Mouse (Mus musculus) T-helper 1 cell (primary cell): ENCODE data around the gene Lin7b.

Experiments
- in situ Hi-C: fragments of 300-600 bp; cut with MboI, MseI; formaldehyde crosslinking; loops from one replicate; pipeline ENCODE4 v1.15.1; 2025; ENCODE audit warnings: high pct_unique_total_duplicates

Gene Lin7b

DNA sequence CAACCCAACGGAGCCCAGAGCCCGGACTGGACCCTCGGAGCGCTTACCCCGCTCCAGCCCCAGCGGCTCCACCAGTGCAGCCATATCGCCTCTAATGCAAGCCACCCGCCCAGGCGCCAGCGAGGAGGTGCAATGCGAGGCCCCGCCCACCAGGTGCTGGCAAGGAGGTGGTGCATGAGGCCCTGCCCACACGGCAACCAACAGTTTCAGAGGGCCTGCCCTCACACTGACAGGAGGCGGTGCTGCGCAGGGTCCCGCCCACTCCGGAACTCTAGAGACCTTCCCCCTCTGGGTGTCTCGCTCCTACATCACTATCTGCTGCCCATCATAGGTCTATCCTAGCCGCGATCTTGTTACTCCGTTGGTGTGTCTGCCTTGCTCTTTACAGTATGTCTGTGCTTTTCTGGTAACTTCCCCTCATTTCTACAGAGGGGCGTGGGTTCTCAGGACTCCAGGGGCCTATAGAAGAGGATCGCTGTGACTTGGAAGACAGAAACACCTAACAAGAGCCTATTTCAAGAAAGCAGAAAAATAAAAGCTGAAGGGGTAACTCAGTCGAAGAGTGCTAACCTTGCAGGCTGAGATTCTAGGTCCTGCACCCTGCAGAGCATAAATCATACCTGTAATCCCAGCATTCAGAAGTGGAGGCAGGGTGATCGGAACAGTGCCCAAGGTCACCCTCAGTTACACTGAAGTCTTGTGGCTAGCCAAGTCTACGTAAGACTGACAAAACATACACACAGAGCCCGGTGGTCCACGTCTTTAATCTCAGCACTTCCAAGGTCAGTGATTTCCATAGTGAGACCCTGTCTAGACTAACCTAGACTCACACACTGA, at the start of gene Lin7b:
TSS of gene Lin7b (minus strand) at position 109 of the 837 bp plus-strand sequence.
- in situ Hi-C loops = no loop called here

DNA sequence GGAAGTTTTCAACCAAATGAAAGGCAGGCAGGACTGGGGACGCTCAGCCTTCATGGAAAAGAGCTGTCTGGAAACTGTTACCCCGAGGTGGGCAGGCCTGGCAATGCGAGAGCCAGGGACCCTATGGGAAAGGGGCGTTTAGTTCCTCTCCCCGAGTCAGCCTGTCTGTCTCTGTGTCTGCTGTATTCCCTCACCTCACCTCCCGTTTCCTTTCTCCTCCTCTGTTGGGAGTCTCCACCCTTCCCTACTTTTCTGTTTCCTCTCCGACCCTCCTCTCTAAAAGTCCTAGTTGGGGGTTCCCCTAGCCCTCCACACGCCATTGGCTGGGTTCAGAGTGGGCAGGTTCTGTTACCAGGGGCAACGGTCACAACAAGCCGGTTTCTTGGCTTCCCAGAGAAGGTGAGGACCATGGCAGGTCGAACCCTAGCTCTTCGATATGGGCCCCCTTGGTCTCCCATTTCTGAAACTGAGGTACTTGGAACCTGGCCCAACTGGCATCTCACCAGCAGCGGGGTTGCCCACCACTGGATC, 47.6 kb upstream of the Lin7b start:
- in situ Hi-C loops = no loop called here

DNA sequence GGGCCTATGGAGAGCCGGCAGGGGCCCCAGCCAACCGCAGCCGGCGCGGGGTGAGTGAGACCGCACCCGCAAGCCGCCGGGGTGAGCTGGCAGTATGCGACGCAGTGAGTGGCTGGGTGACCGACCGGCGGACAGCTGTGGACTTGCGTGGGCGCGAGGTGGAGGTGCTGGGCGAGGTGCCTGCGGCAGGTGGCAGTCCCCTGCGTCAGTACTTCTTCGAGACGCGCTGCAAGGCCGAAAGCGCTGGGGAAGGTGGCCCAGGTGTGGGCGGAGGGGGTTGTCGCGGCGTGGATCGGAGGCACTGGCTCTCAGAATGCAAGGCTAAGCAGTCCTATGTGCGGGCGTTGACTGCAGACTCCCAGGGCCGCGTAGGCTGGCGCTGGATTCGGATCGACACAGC, 45.3 kb upstream of the Lin7b start:
- in situ Hi-C loops = no loop called here

DNA sequence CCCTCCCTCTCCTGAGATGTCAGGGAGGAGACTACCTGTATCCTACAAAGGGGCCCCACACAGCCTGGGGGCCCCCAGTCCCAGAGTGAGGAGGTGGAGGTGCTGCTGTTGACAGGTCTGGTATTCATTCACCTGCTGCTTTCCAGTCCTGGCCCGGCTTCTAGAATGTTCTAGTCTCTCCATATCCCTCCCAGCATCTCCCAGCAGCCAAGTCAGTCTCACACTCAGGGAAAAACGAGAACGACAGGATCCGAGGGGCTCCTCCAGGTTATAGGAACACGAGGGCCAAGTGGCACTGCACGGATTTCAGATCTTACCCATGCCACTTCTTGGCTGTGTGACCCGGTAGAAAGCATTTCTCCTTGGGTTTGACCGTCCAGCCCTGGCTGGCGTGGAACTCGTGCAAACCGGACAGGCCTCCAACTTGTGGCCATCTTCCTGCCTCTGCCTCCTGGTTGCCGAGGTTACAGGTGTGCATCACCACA, 44.4 kb upstream of the Lin7b start:
- in situ Hi-C loops = no loop called here

DNA sequence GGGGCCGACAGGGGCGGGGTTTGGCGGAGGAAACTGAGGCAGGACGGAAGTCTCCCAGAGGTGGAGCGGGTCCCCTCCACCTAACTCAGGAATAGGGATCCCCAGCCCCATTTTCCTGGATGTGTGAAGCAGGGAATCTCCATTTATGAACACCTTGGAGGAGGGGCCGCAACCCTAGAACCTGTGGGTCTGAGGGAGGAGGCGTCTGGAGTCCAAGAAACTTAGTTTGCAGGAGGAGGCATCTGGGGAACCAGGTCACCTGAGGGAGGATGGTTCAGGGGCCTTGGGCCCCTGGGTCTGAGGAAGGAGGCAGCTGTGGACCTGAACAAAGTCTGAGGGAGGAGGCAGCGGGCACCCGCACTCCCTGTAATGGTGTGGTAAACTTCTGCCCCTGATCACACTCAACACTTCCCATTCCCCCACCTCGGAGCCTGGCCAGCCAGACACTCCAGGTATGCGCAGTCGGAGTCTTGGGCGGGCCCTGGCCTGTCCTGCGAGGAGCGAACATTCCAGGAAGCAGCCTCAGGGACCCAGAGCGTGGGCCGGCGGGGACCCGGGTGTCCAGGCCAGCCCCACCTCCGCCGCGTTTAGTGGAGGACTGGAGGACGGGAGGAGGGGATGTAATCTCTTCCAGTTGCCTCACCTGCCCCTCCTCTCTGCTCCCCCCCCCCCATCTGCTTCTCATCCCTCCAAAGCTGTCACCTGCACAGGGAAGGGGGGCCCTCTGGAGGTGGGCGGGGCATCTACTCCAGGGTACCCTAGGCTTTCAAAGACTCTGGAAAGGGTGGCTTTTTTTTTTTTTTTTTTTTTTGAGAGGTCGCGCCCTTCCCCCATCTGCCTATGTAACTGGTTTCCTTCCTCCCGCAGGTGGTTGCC, 43.7 kb upstream of the Lin7b start:
- in situ Hi-C loops = no loop called here

- in situ Hi-C loops = no loop called here
Observed at GRCm38 (mm10) chr7:45413113-45413863, 42.9 kb upstream of the Lin7b start, which contains the start of gene Ntf5. Gene Ntf5, plus strand, starts transcription at chr7:45413695.

- in situ Hi-C loops = no loop called here
Observed at GRCm38 (mm10) chr7:45412421-45412820, 42.0 kb upstream of the Lin7b start.

DNA sequence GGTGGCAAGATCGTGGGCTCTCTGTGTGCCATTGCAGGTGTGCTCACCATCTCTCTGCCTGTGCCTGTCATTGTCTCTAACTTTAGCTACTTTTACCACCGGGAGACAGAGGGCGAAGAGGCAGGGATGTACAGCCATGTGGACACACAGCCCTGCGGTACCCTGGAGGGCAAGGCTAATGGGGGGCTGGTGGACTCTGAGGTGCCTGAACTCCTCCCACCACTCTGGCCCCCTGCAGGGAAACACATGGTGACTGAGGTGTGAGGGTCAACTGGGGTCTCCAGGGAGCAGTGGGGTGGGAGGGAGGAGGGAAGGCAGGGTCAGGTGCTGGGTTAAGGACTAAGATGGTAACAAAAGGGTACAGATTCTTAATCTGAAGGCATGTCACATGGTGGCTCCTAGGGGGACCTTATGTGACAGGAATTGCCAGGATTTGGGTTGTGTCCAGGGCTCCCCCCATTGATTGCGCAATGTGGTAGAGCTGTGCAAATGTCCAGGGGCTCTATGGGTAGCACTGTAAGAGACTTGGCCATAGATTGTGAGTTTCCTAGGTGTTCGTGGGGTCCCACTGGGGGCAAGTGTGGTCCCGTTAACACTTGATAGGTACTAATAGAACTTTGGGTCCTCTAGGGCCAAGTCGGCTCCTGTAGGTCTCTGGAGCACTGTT, 39.2 kb upstream of the Lin7b start:
- in situ Hi-C loops = no loop called here

- in situ Hi-C loops = no loop called here
Observed at GRCm38 (mm10) chr7:45408949-45409348, 38.6 kb upstream of the Lin7b start.

GRCm38 (mm10) chr7:45408351-45408750, 38.0 kb upstream of the Lin7b start:
- in situ Hi-C loops = no loop called here

GRCm38 (mm10) chr7:45407836-45408235, 37.5 kb upstream of the Lin7b start:
- in situ Hi-C loops = no loop called here

DNA sequence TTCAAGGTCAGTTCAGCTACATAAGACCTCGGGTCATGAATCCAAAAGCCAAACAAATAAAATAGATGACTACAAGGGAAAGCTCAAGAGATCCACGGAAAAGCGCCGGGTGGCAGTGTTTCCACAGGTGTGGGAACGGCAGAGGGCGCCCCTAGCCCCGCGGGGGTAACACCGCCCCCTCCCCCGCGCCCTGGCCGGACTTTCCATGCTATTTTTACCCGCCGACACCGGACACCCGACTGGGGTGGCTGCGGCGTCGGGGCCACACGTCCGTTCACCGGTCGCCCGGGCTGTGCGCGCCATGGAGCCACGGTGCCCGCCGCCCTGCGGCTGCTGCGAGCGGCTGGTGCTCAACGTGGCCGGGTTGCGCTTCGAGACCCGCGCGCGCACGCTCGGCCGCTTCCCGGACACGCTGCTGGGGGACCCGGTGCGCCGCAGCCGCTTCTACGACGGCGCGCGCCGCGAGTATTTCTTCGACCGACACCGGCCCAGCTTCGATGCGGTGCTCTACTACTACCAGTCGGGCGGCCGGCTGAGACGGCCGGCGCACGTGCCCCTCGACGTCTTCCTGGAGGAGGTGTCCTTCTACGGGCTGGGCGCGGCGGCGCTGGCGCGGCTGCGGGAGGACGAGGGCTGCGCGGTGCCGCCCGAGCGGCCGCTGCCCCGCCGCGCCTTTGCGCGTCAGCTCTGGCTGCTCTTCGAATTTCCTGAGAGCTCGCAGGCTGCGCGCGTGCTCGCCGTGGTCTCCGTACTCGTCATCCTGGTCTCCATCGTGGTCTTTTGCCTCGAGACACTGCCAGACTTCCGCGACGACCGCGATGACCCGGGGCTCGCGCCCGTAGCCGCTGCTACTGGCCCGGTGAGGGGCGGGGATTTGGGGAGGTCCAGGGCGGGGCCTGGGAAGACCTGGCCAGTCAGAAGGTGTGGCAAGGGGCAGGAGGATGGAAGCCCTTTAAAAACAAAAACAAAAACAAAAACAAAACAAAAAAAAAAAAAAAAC, 36.1 kb upstream of the Lin7b start:
- in situ Hi-C loops = no loop called here

DNA sequence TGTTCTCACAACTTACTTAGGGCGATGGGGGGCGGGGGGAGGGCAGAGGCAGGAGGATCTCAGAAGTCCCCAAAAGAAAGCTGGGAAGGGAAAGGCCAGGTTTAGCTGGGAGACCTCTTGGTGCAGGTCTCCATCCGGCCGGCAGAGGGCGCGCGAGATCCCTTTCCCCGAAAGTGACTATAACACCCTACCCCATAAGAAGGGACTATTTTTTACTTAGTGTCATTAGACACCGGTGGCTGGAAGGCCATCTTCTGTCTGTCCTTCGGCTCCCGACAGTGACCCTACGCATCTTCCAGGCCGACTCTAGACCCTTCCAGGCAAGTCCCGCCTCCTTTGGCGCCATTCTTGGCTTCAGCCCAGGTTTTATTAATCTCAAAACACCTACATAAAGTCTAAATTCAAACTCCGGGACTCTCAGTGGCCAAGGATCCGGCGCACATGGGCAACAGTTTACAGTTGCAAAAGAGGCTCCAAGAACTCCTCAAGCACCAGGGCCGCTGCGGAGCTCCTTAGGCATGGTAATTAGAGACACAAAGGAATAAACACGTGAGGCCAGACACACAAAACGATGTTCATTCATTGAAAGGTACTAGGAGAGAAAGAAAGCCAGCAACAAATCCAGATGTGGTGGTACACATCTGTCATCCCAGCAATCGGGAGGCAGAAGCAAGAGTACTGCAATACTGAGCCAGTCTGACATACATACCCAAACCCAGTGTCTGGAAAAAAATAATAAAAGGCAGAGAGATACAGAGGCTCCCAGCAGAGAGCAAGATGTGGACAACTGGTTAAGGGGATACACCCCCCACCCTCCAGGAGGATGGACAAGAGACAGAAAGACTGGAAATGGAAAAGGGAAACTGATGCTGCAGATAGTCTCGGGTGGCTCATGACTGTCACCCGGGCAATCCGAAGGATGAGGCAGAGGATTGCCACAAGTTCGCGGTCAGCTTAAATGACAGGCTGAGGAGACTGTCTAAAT, 35.0 kb upstream of the Lin7b start, which contains the start of gene Kcna7:
TSS of gene Kcna7 (plus strand) at position 563 of the 985 bp plus-strand sequence.
- in situ Hi-C loops = no loop called here

DNA sequence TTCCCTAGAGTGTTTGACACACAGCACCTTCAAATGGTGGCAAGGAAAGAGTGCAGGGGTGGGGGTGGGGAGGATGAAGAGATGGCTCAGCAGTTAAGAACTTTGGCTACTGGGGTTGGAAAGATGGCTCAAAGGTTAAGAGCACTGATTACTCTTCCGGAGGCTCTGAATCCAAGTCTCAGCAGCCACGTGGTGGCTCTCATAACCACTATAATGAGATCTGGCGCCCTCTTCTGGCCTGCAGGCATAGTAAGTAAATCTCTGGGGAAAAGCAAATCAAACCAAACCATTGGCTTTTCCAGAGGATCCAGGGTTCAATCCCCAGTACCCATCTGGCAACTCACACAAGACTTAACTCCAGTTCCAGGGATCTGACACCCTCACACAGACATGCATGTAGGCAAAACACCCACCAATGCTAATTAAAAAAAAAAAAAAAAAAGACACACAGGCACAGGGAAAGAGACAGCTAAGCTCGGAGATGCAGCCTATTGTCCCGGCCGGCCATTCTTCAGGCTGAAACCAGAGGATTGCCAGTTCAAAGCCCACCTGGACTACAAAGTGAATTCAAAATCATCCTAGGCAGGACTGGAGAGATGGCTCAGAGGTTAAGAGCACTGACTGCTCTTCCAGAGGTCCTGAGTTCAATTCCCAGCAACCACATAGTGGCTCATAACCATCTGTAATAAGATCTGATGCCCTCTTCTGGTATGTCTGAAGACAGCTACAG, 33.3 kb upstream of the Lin7b start:
- in situ Hi-C loops = no loop called here

GRCm38 (mm10) chr7:45401521-45402085, 31.2 kb upstream of the Lin7b start:
- in situ Hi-C loops = no loop called here

- in situ Hi-C loops = loop anchor here (5.0 kb wide), 1 partner anchor 79 kb away; no protein-coding TSS in a partner anchor
Observed at GRCm38 (mm10) chr7:45396787-45397186, 26.4 kb upstream of the Lin7b start.

DNA sequence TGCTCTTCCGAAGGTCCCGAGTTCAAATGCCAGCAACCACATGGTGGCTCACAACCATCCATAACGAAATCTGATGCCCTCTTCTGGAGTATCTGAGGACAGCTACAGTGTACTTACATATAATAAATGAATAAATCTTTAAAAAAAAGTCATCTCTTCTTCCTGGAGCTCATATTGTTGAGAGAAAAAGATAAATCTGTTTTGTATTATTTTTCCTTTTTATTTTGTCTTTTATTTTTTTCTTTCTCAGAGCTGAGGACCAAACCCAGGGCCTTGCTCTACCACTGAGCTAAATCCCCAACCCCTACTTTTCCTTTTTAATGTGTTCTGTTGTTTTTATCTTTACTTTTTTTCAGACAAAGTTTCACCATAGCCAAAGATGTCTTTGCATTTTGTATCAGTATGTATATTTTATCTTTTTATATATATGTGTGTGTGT, 26.0 kb upstream of the Lin7b start:
- in situ Hi-C loops = loop anchor here (5.0 kb wide), 1 partner anchor 79 kb away; no protein-coding TSS in a partner anchor
